Mouse (Mus musculus) liver, embryonic 11.5 days (tissue): ENCODE data around the gene Klhl25. TPM values are rescaled to one million over a fixed set of nuclear protein-coding genes. Genes with fewer than 3 reads are reported as not detected.
"Not testable (repeated sequence)": the region's sequence is repeated elsewhere in the genome, so short reads cannot be mapped to it uniquely, and the experiment has no call there.

Experiments
- ATAC-seq: fragments of 200-750 bp; cut with Nextera tagmentation; replicated peaks from 2 replicates; pipeline ENCODE4 v1.8.0; 2017; ENCODE audit warnings: moderate number of reproducible peaks, mild to moderate bottlenecking, moderate TSS enrichment, moderate library complexity; ENCODE audit not compliant: low FRiP score
- DNase-seq: peaks from one replicate; pipeline ENCODE4 v3.0.0-alpha.2; 2017; ENCODE audit warnings: low spot score
- H3K27ac ChIP-seq: fragments of 300-500 bp; sonication (generic); 2 replicates; pipeline ENCODE4 v1.5.1; 2014; ENCODE audit warnings: mild to moderate bottlenecking, low read depth, low read length, control low read depth
- H3K27me3 ChIP-seq: fragments of 300-500 bp; sonication (generic); replicated peaks from 2 replicates; pipeline ENCODE4 v1.6.1; 2014; ENCODE audit warnings: low read length, mixed read lengths; ENCODE audit not compliant: control insufficient read depth, insufficient read depth
- H3K36me3 ChIP-seq: fragments of 300-500 bp; sonication (generic); 2 replicates; pipeline ENCODE4 v1.6.1; 2014; ENCODE audit warnings: mild to moderate bottlenecking, low read length, moderate library complexity, mixed read lengths; ENCODE audit not compliant: control insufficient read depth, insufficient read depth
- H3K4me1 ChIP-seq: fragments of 300-500 bp; sonication (generic); replicated peaks from 2 replicates; pipeline ENCODE4 v1.6.1; 2014; ENCODE audit warnings: low read length, mixed read lengths; ENCODE audit not compliant: control insufficient read depth, insufficient read depth
- H3K4me2 ChIP-seq: fragments of 300-500 bp; sonication (generic); 2 replicates; pipeline ENCODE4 v1.6.1; 2014; ENCODE audit warnings: mild to moderate bottlenecking, control low read depth, moderate library complexity
- H3K4me3 ChIP-seq: fragments of 300-500 bp; sonication (generic); 2 replicates; pipeline ENCODE4 v1.5.1; 2014; ENCODE audit warnings: low read depth, low read length, control low read depth
- H3K9ac ChIP-seq: fragments of 300-500 bp; sonication (generic); 2 replicates; pipeline ENCODE4 v1.6.1; 2014; ENCODE audit warnings: low read depth, low read length, control low read depth
- H3K9me3 ChIP-seq: fragments of 300-500 bp; sonication (generic); 2 replicates; pipeline ENCODE4 v1.6.1; 2016; ENCODE audit warnings: low read length, inconsistent platforms, mixed read lengths; ENCODE audit not compliant: control insufficient read depth
- WGBS: fragments of 180-500 bp; shearing (Covaris S2); extraction: QIAGEN DNeasy Blood & Tissue Kit; methylation state at CpG from one replicate; pipeline ENCODE4 v1.1.7; 2014; 5-methylcytosine and 5-hydroxymethylcytosine counted together
- polyA plus RNA-seq: library from polyadenylated mRNA; unstranded; fragments of >200 nt; fragmentation: Nextera tagmentation; extraction: Ambion mirVana; gene quantifications from 2 replicates; pipeline ENCODE4 v1.2.1, GENCODE M21; 2014

The Klhl25 gene
- polyA plus RNA-seq, 1 experiment from 2014 or later: 11.6 TPM

GRCm38 (mm10) chr7:75872697-75873096, 24.6 kb downstream of the Klhl25 start:
- no peaks in the 10 kb centered on the region for H3K9me3 ChIP-seq
- H3K4me3 ChIP-seq: no peak overlapping the region
- H3K27ac ChIP-seq: no peak overlapping the region
- no peak overlapping the region for H3K4me2 ChIP-seq
- H3K36me3 ChIP-seq: peaks cover 4% of the 10 kb centered on the region; the same call in 1 of the 2 replicates
- H3K4me1 ChIP-seq: no peaks in the 10 kb centered on the region; the same call in 1 of the 2 replicates
- 87% methylated on average over 8 of the region's 8 CpGs for WGBS
- DNase-seq: no peak
- no peak for ATAC-seq
- H3K9ac ChIP-seq: no peak overlapping the region
- H3K27me3 ChIP-seq: no peaks in the 10 kb centered on the region

- Histone ChIP-seq H3K4me1 (no peaks in the 10 kb centered on the region; the same call in 1 of the 2 replicates), H3K27me3 (no peaks in the 10 kb centered on the region), H3K27ac (no peak overlapping the region), H3K9ac (no peak overlapping the region), H3K36me3 (peaks cover 3% of the 10 kb centered on the region; the same call in 1 of the 2 replicates), H3K4me3 (no peak overlapping the region), H3K4me2 (no peak overlapping the region), H3K9me3 (no peaks in the 10 kb centered on the region)
- WGBS: 70% methylated on average over 3 of the region's 3 CpGs
- DNase-seq: no peak
- no peak for ATAC-seq
Measured at GRCm38 (mm10) chr7:75873216-75873615, 25.1 kb downstream of the Klhl25 start.

GRCm38 (mm10) chr7:75873746-75874145, 25.6 kb downstream of the Klhl25 start:
- Histone ChIP-seq H3K9me3 (no peaks in the 10 kb centered on the region), H3K4me1 (no peaks in the 10 kb centered on the region; the same call in 1 of the 2 replicates), H3K4me3 (no peak overlapping the region), H3K4me2 (no peak overlapping the region), H3K27me3 (no peaks in the 10 kb centered on the region), H3K27ac (no peak overlapping the region), H3K36me3 (no peaks in the 10 kb centered on the region), H3K9ac (no peak overlapping the region)
- DNase-seq (no peak), ATAC-seq (no peak)
- WGBS: 89% methylated on average over 7 of the region's 7 CpGs

GRCm38 (mm10) chr7:75879436-75879835, 31.3 kb downstream of the Klhl25 start:
- not testable (repeated sequence) for H3K4me1 ChIP-seq, H3K27ac ChIP-seq, H3K9me3 ChIP-seq, H3K4me2 ChIP-seq, H3K27me3 ChIP-seq, H3K4me3 ChIP-seq, H3K9ac ChIP-seq, H3K36me3 ChIP-seq, DNase-seq, ATAC-seq
- WGBS: 77% methylated on average over 2 of the region's 2 CpGs

GRCm38 (mm10) chr7:75880236-75880635, 32.1 kb downstream of the Klhl25 start:
- H3K9ac ChIP-seq: no peak overlapping the region
- H3K27me3 ChIP-seq: no peaks in the 10 kb centered on the region
- 62% methylated on average over 8 of the region's 8 CpGs for WGBS
- H3K36me3 ChIP-seq: no peaks in the 10 kb centered on the region
- no peak overlapping the region for H3K4me3 ChIP-seq
- ATAC-seq (no peak), DNase-seq (no peak)
- no peak overlapping the region for H3K27ac ChIP-seq
- H3K4me1 ChIP-seq: no peaks in the 10 kb centered on the region
- H3K4me2 ChIP-seq: no peak overlapping the region
- no peaks in the 10 kb centered on the region for H3K9me3 ChIP-seq

GRCm38 (mm10) chr7:75880650-75881049, 32.5 kb downstream of the Klhl25 start:
- H3K36me3 ChIP-seq: no peaks in the 10 kb centered on the region
- H3K9ac ChIP-seq: no peak overlapping the region
- H3K4me1 ChIP-seq: no peaks in the 10 kb centered on the region
- H3K27ac ChIP-seq: no peak overlapping the region
- H3K4me2 ChIP-seq: no peak overlapping the region
- DNase-seq (peak; percentile 84), ATAC-seq (peak; percentile 81)
- no peaks in the 10 kb centered on the region for H3K9me3 ChIP-seq
- H3K27me3 ChIP-seq: no peaks in the 10 kb centered on the region
- WGBS: 9% methylated on average over 8 of the region's 8 CpGs
- H3K4me3 ChIP-seq: no peak overlapping the region

GRCm38 (mm10) chr7:75881376-75881775, 33.3 kb downstream of the Klhl25 start:
- Histone ChIP-seq H3K36me3 (no peaks in the 10 kb centered on the region), H3K9ac (no peak overlapping the region), H3K27ac (no peak overlapping the region), H3K4me1 (no peaks in the 10 kb centered on the region), H3K27me3 (no peaks in the 10 kb centered on the region), H3K4me2 (no peak overlapping the region), H3K9me3 (no peaks in the 10 kb centered on the region), H3K4me3 (no peak overlapping the region)
- WGBS: 47% methylated on average over 6 of the region's 6 CpGs
- DNase-seq (no peak), ATAC-seq (no peak)

- ATAC-seq: no peak
- 71% methylated on average over 3 of the region's 3 CpGs for WGBS
- no peaks in the 10 kb centered on the region for H3K4me1 ChIP-seq
Measured at GRCm38 (mm10) chr7:75881791-75882190, 33.7 kb downstream of the Klhl25 start.

GRCm38 (mm10) chr7:75891466-75891865, 43.4 kb downstream of the Klhl25 start:
- H3K36me3 ChIP-seq: no peaks in the 10 kb centered on the region
- no peaks in the 10 kb centered on the region for H3K9me3 ChIP-seq
- H3K4me2 ChIP-seq: no peak overlapping the region
- no peak overlapping the region for H3K4me3 ChIP-seq
- 82% methylated on average over 4 of the region's 4 CpGs for WGBS
- H3K4me1 ChIP-seq: no peaks in the 10 kb centered on the region
- DNase-seq (no peak), ATAC-seq (no peak)
- H3K27ac ChIP-seq: no peak overlapping the region
- no peak overlapping the region for H3K9ac ChIP-seq
- H3K27me3 ChIP-seq: no peaks in the 10 kb centered on the region

More at GRCm38 (mm10) chr7:75881791-75882190, 33.7 kb downstream of the Klhl25 start:
- no peak overlapping the region for H3K27ac ChIP-seq
- H3K9ac ChIP-seq: no peak overlapping the region
- H3K27me3 ChIP-seq: no peaks in the 10 kb centered on the region
- H3K36me3 ChIP-seq: no peaks in the 10 kb centered on the region
- H3K4me2 ChIP-seq: no peak overlapping the region
- DNase-seq: no peak
- H3K4me3 ChIP-seq: no peak overlapping the region
- no peaks in the 10 kb centered on the region for H3K9me3 ChIP-seq
